Mouse (Mus musculus) limb, embryonic 12.5 days (tissue): Measurements from ENCODE around the gene Methig1. TPM values are rescaled to one million over a fixed set of nuclear protein-coding genes. Genes with fewer than 3 reads are reported as not detected.
"Not testable (repeated sequence)": the region's sequence is repeated elsewhere in the genome, so short reads cannot be mapped to it uniquely, and the experiment has no call there.

Experiments
- ATAC-seq: fragments of 200-750 bp; cut with Nextera tagmentation; 2 replicates; pipeline ENCODE4 v1.8.0; 2017; ENCODE audit warnings: low read depth, moderate TSS enrichment; ENCODE audit not compliant: insufficient number of reproducible peaks, insufficient read depth, low FRiP score, low TSS enrichment
- H3K27ac ChIP-seq: fragments of 300-500 bp; sonication (generic); 2 replicates; pipeline ENCODE4 v1.5.1; 2016; ENCODE audit warnings: mild to moderate bottlenecking, moderate library complexity
- H3K27me3 ChIP-seq: fragments of 300-500 bp; sonication (generic); 2 replicates; pipeline ENCODE4 v1.6.1; 2016; ENCODE audit warnings: mild to moderate bottlenecking, moderate library complexity
- H3K36me3 ChIP-seq: fragments of 300-500 bp; sonication (generic); 2 replicates; pipeline ENCODE4 v1.6.1; 2016; ENCODE audit warnings: mild to moderate bottlenecking, moderate library complexity
- H3K4me1 ChIP-seq: fragments of 300-500 bp; sonication (generic); replicated peaks from 2 replicates; pipeline ENCODE4 v1.6.1; 2016
- H3K4me2 ChIP-seq: fragments of 300-500 bp; sonication (generic); 2 replicates; pipeline ENCODE4 v1.6.1; 2016; ENCODE audit warnings: mild to moderate bottlenecking, moderate library complexity
- H3K4me3 ChIP-seq: fragments of 300-500 bp; sonication (generic); replicated peaks from 2 replicates; pipeline ENCODE4 v1.5.1; 2016; ENCODE audit warnings: mild to moderate bottlenecking
- H3K9ac ChIP-seq: fragments of 300-500 bp; sonication (generic); replicated peaks from 2 replicates; pipeline ENCODE4 v1.6.1; 2016; ENCODE audit warnings: mild to moderate bottlenecking, moderate library complexity
- H3K9me3 ChIP-seq: fragments of 300-500 bp; sonication (generic); 2 replicates; pipeline ENCODE4 v1.6.1; 2016; ENCODE audit warnings: mild to moderate bottlenecking, moderate library complexity
- WGBS: fragments of 180-500 bp; shearing (Covaris S2); methylation state at CpG from one replicate; pipeline ENCODE4 v1.1.7; 2016; 5-methylcytosine and 5-hydroxymethylcytosine counted together
- polyA plus RNA-seq: library from polyadenylated mRNA; unstranded; fragments of >200 nt; fragmentation: Nextera tagmentation; extraction: Ambion mirVana; gene quantifications from 2 replicates; pipeline ENCODE4 v1.2.1, GENCODE M21; 2016

The Methig1 gene
- polyA plus RNA-seq, 1 experiment from 2014 or later: 0.21 TPM

DNA sequence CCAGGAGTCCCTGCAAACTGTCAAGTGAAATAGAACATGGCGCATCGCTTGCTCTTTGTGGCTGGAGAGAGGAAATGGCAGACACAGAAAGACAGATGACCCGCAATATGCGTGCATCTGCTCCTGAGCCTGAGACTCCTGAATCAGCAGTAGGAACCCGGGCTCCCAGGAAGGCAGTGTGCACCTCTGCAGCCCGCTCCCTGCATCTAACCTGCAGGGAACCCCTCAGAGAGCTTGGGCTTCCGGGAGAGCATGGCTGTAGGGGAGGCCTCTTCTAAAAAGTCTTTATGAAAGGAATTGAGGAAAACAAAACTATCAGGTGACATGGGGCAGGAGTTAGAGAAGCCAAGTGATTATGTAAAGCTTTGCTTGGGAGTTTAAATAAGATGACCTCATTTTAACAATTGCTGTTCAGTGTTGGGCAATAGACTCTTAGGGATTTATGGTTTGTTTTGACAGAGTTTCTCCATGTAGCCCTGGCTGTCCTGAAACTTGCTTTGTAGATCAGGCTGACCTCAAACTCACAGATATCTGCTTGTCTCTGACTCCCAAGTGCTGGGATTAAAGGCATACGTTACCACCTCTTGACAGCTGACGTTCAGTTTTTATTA lies 32.5 kb upstream of the Methig1 start:
- no peaks in the 10 kb centered on the region for H3K27me3 ChIP-seq
- H3K4me3 ChIP-seq: no peak overlapping the region
- H3K9ac ChIP-seq: no peak overlapping the region
- WGBS: 56% methylated on average over 9 of the region's 9 CpGs
- no peak for ATAC-seq
- H3K4me1 ChIP-seq: 0 out of 2 replicates have a peak, but pooled peaks cover 6% of the 10 kb centered on the region
- no peaks in the 10 kb centered on the region for H3K9me3 ChIP-seq
- no peak overlapping the region for H3K4me2 ChIP-seq
- H3K36me3 ChIP-seq: no peaks in the 10 kb centered on the region
- H3K27ac ChIP-seq: no peak overlapping the region

DNA sequence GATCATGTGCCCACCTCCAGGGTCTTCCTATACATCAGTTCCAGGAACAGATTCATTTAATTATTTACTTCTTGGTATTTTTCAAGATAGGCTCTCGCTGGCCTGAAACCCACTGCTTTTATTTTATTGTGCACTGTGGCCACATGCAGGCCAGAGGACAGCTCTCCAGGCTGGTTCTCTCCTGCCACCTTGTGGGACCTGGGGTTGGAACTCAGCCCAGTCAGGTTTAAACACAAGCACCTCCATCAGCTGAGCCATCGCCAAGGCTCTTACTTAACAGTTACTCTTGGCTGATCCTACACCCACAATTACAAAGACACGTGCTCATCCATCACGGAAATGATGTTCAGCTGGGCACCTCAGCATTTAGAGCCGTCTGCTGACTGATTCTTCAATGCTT lies 31.8 kb upstream of the Methig1 start:
- Histone ChIP-seq H3K4me3 (no peak overlapping the region), H3K4me1 (0 out of 2 replicates have a peak, but pooled peaks cover 6% of the 10 kb centered on the region), H3K36me3 (no peaks in the 10 kb centered on the region), H3K27ac (no peak overlapping the region), H3K9me3 (no peaks in the 10 kb centered on the region), H3K4me2 (no peak overlapping the region), H3K27me3 (no peaks in the 10 kb centered on the region), H3K9ac (no peak overlapping the region)
- ATAC-seq: no peak
- 52% methylated on average over 5 of the region's 5 CpGs for WGBS

DNA sequence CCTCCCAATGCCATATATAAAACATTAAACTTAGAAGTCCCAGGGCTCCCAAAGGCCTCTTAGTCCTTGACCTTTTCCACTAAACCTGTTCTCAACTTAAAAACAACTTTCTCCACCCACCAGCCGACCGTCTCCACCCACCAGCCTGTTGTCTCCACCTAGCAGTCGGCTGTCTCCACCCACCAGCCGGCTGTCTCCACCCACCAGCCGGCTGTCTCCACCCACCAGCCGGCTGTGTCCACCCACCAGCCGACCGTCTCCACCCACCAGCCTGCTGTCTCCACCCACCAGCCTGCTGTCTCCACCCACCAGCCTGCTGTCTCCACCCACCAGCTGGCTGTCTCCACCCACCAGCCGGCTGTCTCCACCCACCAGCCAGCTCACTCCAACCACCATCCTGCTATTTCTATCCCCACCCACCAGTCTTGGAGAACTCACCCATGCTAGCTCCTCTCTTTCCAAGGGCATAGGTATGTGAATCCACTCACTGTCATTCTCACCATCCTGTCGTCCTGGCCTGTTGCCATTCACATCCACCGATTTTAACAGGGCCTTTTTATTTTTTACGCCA lies 28.8 kb upstream of the Methig1 start:
- Histone ChIP-seq H3K4me1 (0 out of 2 replicates have a peak, but pooled peaks cover 6% of the 10 kb centered on the region), H3K4me3 (no peak overlapping the region), H3K27me3 (no peaks in the 10 kb centered on the region), H3K27ac (no peak overlapping the region), H3K4me2 (no peak overlapping the region), H3K9ac (no peak overlapping the region), H3K36me3 (no peaks in the 10 kb centered on the region), H3K9me3 (no peaks in the 10 kb centered on the region)
- 70% methylated on average over 12 of the region's 12 CpGs for WGBS
- ATAC-seq: no peak

DNA sequence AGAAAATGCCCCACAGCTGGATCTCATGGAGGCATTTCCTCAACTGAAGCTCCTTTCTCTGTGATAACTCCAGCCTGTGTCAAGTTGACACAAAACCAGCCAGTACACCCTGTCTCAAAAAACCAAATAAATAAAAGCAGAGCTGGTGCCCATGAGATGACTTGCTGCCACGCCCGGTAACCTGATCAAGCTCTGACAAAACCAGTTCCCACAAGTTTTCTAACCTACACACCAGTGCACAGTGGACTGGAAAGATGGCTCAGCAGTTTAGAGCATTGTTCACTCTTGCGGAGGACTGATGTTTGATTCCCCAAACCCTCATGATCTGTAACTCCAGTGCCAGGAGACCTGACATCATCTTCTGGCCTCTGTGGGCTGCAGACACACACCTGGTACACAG lies 27.7 kb upstream of the Methig1 start:
- H3K27me3 ChIP-seq: no peaks in the 10 kb centered on the region
- H3K9me3 ChIP-seq: no peaks in the 10 kb centered on the region
- no peak for ATAC-seq
- H3K4me3 ChIP-seq: no peak overlapping the region
- 0 out of 2 replicates have a peak, but pooled peaks cover 2% of the 10 kb centered on the region for H3K4me1 ChIP-seq
- no peak overlapping the region for H3K27ac ChIP-seq
- H3K36me3 ChIP-seq: no peaks in the 10 kb centered on the region
- WGBS: 91% methylated on average over 3 of the region's 3 CpGs
- H3K9ac ChIP-seq: no peak overlapping the region
- no peak overlapping the region for H3K4me2 ChIP-seq

DNA sequence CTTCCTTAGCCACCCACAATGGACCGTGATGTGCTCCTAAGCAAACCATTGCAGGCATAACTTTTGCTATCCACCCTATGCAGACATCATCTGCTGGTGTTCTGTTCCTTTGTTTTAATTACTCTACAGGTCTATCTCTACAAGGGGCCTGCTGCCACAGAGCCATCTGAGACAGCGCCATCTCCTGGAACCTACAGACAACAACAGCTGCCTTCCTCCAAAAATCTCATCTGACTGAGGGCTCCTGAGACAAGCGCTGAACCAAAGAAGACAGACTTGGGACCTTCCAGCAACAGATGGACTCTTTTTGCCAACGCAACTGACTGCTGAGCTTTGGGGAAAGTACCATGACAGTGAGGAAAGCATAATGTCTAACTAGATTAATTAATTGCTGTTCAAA lies 24.9 kb upstream of the Methig1 start:
- not testable (repeated sequence) for H3K9ac ChIP-seq, H3K27me3 ChIP-seq, ATAC-seq, H3K4me2 ChIP-seq, H3K4me3 ChIP-seq, H3K36me3 ChIP-seq, H3K27ac ChIP-seq, H3K4me1 ChIP-seq, H3K9me3 ChIP-seq
- 68% methylated on average over 4 of the region's 4 CpGs for WGBS

DNA sequence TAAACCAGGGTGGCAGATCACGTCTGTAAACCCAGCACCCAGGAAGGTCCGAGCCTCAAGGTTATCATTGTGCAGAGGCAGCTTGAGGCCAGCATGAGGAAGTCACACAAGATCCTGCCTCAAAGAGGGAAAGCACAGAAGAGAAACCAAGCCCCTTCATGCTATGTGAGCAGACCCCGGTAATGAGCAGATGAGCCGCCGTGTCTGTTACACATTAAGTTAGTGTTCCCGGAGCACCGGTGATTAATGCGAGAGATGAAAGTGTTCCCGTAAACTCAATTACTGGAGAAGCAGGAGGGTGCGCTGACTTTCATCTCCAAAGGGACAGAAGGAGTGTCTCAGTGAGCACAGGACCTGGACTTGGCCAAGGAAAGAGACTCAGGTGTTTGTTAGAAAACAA lies 23.6 kb upstream of the Methig1 start:
- WGBS: 12% methylated on average over 10 of the region's 10 CpGs
- H3K9me3 ChIP-seq, H3K4me3 ChIP-seq, H3K27me3 ChIP-seq, H3K4me1 ChIP-seq, H3K9ac ChIP-seq, H3K4me2 ChIP-seq, ATAC-seq, H3K36me3 ChIP-seq, H3K27ac ChIP-seq: not testable (repeated sequence)

DNA sequence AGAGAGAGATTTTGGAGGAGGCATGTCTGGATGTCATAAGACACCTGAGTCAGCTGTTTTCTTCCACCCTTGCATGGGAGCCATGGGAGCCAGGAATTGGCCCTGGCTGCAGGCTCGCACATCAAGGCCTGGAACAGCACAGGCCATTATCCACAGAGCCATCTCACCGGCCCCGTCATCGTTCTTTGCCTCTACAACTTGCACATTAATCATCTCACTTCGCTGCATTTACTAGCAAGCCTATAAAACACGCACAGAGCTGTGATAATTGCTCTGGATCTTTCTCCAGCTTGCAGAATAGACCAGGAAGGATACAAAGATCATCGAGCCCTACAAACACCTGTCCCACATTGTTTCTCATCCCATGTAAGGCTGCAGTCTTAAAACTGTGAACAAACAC lies 22.2 kb upstream of the Methig1 start:
- Histone ChIP-seq H3K4me2 (no peak overlapping the region), H3K9me3 (no peaks in the 10 kb centered on the region), H3K27me3 (no peaks in the 10 kb centered on the region), H3K27ac (no peak overlapping the region), H3K9ac (no peak overlapping the region), H3K4me3 (no peak overlapping the region), H3K4me1 (0 out of 2 replicates have a peak, but pooled peaks cover 3% of the 10 kb centered on the region), H3K36me3 (no peaks in the 10 kb centered on the region)
- 35% methylated on average over 7 of the region's 7 CpGs for WGBS
- ATAC-seq: no peak

DNA sequence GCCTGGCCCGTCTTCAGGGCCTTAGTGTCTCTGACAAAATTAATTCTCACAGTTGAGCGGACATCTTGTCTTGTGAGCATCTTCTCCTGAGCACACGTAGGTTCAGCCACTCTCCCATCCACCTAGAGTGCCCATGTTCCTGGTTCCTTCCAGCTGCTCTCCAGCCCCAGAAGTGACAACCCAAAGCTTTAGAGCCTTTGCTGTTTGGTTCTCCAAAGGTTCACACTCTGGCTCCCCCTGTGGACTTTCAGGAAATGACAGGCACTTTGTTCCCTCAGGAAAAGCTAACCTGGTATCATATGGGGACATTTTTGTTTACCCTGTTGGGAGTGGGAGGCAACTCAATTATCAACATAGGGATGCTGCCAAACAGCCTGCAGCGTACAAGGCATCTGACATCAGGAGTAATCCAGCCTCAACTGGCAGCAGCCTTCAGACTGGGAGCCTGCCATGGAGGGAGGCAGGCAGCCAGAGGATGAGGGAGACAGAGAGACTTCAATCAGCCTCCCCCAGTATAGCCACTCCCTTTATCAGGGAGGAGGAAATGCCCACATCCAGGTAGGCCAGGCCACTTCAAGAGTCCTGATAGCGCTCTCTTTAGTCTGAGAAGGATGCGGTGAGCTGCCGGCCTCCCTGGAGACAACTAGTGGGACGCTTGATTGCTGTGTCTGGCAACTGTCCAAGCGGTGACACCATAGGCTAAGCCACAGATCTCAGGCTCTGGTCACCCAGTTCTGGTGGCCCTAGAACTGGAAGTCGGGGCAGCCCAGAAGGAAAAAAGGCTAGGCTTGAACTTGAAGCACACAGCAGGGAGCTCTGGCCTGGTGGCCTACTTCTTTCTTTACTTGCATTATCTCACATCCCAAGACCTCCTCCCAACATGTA lies 20.6 kb upstream of the Methig1 start:
- ATAC-seq, H3K9ac ChIP-seq, H3K4me1 ChIP-seq, H3K36me3 ChIP-seq, H3K27ac ChIP-seq, H3K27me3 ChIP-seq, H3K4me3 ChIP-seq, H3K9me3 ChIP-seq, H3K4me2 ChIP-seq: not testable (repeated sequence)
- WGBS: 68% methylated on average over 3 of the region's 10 CpGs

DNA sequence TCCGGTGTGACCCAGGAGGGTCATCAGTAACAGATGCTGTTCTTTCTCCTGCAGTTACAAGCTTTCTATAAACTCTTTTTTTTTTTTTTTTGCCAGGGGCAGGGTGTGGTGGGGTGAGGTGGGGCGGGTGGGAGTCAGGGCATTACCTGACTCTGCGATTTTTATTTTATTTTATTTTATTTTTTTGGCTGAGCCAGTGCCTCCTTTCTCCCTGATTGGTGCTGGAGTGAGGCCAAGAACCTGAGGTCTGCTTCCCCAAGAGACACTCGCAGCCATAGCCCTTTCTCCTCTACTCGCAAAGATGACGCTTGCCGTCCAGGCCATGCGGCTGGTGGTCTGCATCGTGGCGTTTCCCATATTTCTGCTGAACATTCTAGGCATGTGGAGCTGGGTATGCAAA lies 18.3 kb upstream of the Methig1 start, which contains the start of gene Mettl7a3:
Gene Mettl7a3, plus strand, starts transcription at position 301 of the 400 bp plus-strand sequence.
- H3K36me3 ChIP-seq: no peaks in the 10 kb centered on the region
- 0 out of 2 replicates have a peak, but pooled peaks cover 3% of the 10 kb centered on the region for H3K4me1 ChIP-seq
- H3K4me3 ChIP-seq: no peak within 1 kb of the TSS
- no peak within 1 kb of the TSS for H3K9ac ChIP-seq
- H3K27ac ChIP-seq: no peak within 1 kb of the TSS
- 60% methylated on average over 10 of the region's 10 CpGs for WGBS
- H3K4me2 ChIP-seq: no peak within 1 kb of the TSS
- no peaks in the 10 kb centered on the region for H3K9me3 ChIP-seq
- no peaks in the 10 kb centered on the region for H3K27me3 ChIP-seq
- ATAC-seq: no peak

DNA sequence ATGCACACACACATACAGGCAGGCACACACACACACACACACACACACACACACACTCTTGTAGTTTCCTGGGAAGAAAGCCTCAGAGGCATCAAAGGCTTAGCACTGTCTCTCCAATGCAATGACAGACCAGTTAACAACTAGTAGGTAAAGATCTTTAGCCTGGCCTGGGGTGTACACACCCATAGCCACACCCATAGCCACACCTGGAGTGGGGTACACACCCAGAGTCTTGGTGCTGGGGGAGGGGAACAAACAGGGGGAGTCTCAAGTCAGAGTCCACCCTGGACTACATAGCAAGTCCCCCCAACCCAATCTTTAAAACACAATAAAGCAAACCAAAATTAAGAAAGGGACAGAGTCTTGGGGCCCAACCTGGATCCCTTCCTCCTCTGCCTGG lies 15.6 kb upstream of the Methig1 start:
- not testable (repeated sequence) for ATAC-seq, H3K9ac ChIP-seq, H3K36me3 ChIP-seq, H3K27ac ChIP-seq, H3K9me3 ChIP-seq, H3K4me1 ChIP-seq, H3K4me3 ChIP-seq, H3K27me3 ChIP-seq, H3K4me2 ChIP-seq

DNA sequence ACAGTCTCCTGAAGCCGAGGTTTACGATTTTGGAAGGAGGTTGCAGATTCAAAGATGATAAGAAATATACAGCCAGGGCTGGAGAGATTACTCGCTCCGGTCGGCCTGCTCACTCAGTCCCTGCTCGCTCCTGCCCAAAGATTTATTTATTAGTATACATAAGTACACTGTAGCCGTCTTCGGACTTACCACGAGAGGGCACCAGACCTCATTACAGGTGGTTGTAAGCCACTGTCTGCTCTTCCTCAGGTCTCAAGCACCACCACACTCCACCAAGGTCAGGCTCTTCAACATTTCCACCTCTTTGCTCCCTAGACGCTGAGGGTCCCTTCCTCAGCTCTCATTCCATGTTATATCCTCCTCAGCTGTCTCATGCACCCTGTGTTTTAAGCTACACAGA lies 15.1 kb upstream of the Methig1 start:
- H3K4me1 ChIP-seq, H3K4me2 ChIP-seq, H3K9ac ChIP-seq, H3K9me3 ChIP-seq, ATAC-seq, H3K27me3 ChIP-seq, H3K4me3 ChIP-seq, H3K27ac ChIP-seq, H3K36me3 ChIP-seq: not testable (repeated sequence)
- 42% methylated on average over 10 of the region's 10 CpGs for WGBS
